Mouse (Mus musculus) heart, postnatal 0 days (tissue): ENCODE results near the gene Rbm24. TPM values are rescaled to one million over a fixed set of nuclear protein-coding genes. Genes with fewer than 3 reads are reported as not detected.

Experiments used
- ATAC-seq: fragments of 200-750 bp; cut with Nextera tagmentation; 2 replicates; pipeline ENCODE4 v1.8.0; 2017; ENCODE audit warnings: low read depth, moderate number of reproducible peaks, moderate library complexity; ENCODE audit not compliant: insufficient read depth
- DNase-seq: peaks from one replicate; pipeline ENCODE4 v3.0.0-alpha.2; 2016; ENCODE audit warnings: low spot score
- H3K27ac ChIP-seq: fragments of 300-500 bp; sonication (generic); 2 replicates; pipeline ENCODE4 v1.5.1; 2014; ENCODE audit warnings: low read depth, mild to moderate bottlenecking
- H3K27me3 ChIP-seq: fragments of 300-500 bp; sonication (generic); 2 replicates; pipeline ENCODE4 v1.6.1; 2014; ENCODE audit warnings: low read length, mixed read lengths; ENCODE audit not compliant: control insufficient read depth, insufficient read depth
- H3K36me3 ChIP-seq: fragments of 300-500 bp; sonication (generic); replicated peaks from 2 replicates; pipeline ENCODE4 v1.6.1; 2014; ENCODE audit warnings: low read length, mixed read lengths; ENCODE audit not compliant: control insufficient read depth, insufficient read depth
- H3K4me1 ChIP-seq: fragments of 300-500 bp; sonication (generic); 2 replicates; pipeline ENCODE4 v1.6.1; 2014; ENCODE audit warnings: antibody characterized with exemption; ENCODE audit not compliant: control insufficient read depth, insufficient read depth
- H3K4me2 ChIP-seq: fragments of 300-500 bp; sonication (generic); 2 replicates; pipeline ENCODE4 v1.6.1; 2014; ENCODE audit warnings: low read depth, mild to moderate bottlenecking, low read length, moderate library complexity
- H3K4me3 ChIP-seq: fragments of 300-500 bp; sonication (generic); 2 replicates; pipeline ENCODE4 v1.5.1; 2014; ENCODE audit warnings: low read depth, low read length
- H3K9ac ChIP-seq: fragments of 300-500 bp; sonication (generic); replicated peaks from 2 replicates; pipeline ENCODE4 v1.6.1; 2014; ENCODE audit warnings: low read depth, low read length, mixed read lengths
- H3K9me3 ChIP-seq: fragments of 300-500 bp; sonication (generic); replicated peaks from 2 replicates; pipeline ENCODE4 v1.6.1; 2016; ENCODE audit warnings: low read length; ENCODE audit not compliant: control insufficient read depth
- CTCF ChIP-seq: IDR thresholded peaks from 2 replicates; pipeline ENCODE4 v1.5.1; 2016; ENCODE audit warnings: antibody characterized with exemption, control low read depth, low read depth
- EP300 ChIP-seq: IDR thresholded peaks from 2 replicates; pipeline ENCODE4 v1.6.1; 2016; ENCODE audit warnings: antibody characterized with exemption, low read depth
- WGBS: fragments of 180-500 bp; shearing (Covaris S2); extraction: QIAGEN DNeasy Blood & Tissue Kit; methylation state at CpG from one replicate; pipeline ENCODE4 v1.1.7; 2014; 5-methylcytosine and 5-hydroxymethylcytosine counted together
- polyA plus RNA-seq: library from polyadenylated mRNA; unstranded; fragments of >200 nt; fragmentation: Nextera tagmentation; extraction: Ambion mirVana; gene quantifications from 2 replicates; pipeline ENCODE4 v1.2.1, GENCODE M21; 2015
- total RNA-seq: library from RNA; depleted of rRNA; stranded (reverse); fragments of >200 nt; gene quantifications from 2 replicates; pipeline ENCODE4 v1.2.3, GENCODE M21; 2014; ENCODE audit warnings: low replicate concordance

Rbm24 gene
- total and polyA plus RNA-seq, 2 experiments from 2014 or later, result 69.7 to 506 TPM

GRCm38 (mm10) chr13:46433880-46434560 lies 15.8 kb downstream of the Rbm24 start:
- WGBS, result 37% methylated on average over 8 of the region's 8 CpGs
- Histone ChIP-seq H3K9me3 (no peaks in the 10 kb centered on the region), H3K4me2 (no peak overlapping the region), H3K27ac (no peak overlapping the region), H3K4me1 (peaks cover 5% of the 10 kb centered on the region; the same call in 1 of the 2 replicates), H3K36me3 (peaks cover 11% of the 10 kb centered on the region), H3K4me3 (no peak overlapping the region), H3K27me3 (no peaks in the 10 kb centered on the region), H3K9ac (no peak overlapping the region)
- TF ChIP-seq EP300 (no peak), CTCF (no peak)
- no peak for DNase-seq
- no peak for ATAC-seq

GRCm38 (mm10) chr13:46438960-46439359 lies 20.7 kb downstream of the Rbm24 start:
- TF ChIP-seq EP300 (no peak), CTCF (no peak)
- 76% methylated on average over 6 of the region's 6 CpGs for WGBS
- Histone ChIP-seq H3K4me3 (no peak overlapping the region), H3K9ac (no peak overlapping the region), H3K4me2 (no peak overlapping the region), H3K9me3 (no peaks in the 10 kb centered on the region; the same call in 1 of the 2 replicates), H3K4me1 (peaks cover 2% of the 10 kb centered on the region), H3K36me3 (no peaks in the 10 kb centered on the region), H3K27ac (no peak overlapping the region), H3K27me3 (no peaks in the 10 kb centered on the region)
- ATAC-seq, result no peak
- DNase-seq, result no peak

GRCm38 (mm10) chr13:46444021-46444420 lies 25.8 kb downstream of the Rbm24 start:
- no peak for TF ChIP-seq EP300
- no peak for TF ChIP-seq CTCF
- H3K4me2 ChIP-seq, result peak overlapping the region; percentile 15; the same call in 1 of the 2 replicates
- 16% methylated on average over 7 of the region's 7 CpGs for WGBS
- peaks cover 9% of the 10 kb centered on the region for H3K4me1 ChIP-seq
- peak overlapping the region; percentile 59 for H3K27ac ChIP-seq
- no peaks in the 10 kb centered on the region; the same call in 1 of the 2 replicates for H3K9me3 ChIP-seq
- H3K4me3 ChIP-seq, result no peak overlapping the region
- ATAC-seq, result peak; percentile 30; the same call in 1 of the 2 replicates
- no peak overlapping the region for H3K9ac ChIP-seq
- peak; percentile 22 for DNase-seq
- H3K27me3 ChIP-seq, result no peaks in the 10 kb centered on the region
- no peaks in the 10 kb centered on the region for H3K36me3 ChIP-seq

GRCm38 (mm10) chr13:46446062-46446461 lies 27.8 kb downstream of the Rbm24 start:
- Histone ChIP-seq H3K27me3 (no peaks in the 10 kb centered on the region), H3K27ac (no peak overlapping the region), H3K9ac (no peak overlapping the region), H3K4me2 (no peak overlapping the region), H3K9me3 (no peaks in the 10 kb centered on the region; the same call in 1 of the 2 replicates), H3K4me1 (peaks cover 9% of the 10 kb centered on the region), H3K4me3 (no peak overlapping the region), H3K36me3 (no peaks in the 10 kb centered on the region)
- ATAC-seq (no peak), DNase-seq (no peak)
- 86% methylated on average over 6 of the region's 6 CpGs for WGBS
- TF ChIP-seq CTCF, result no peak

GRCm38 (mm10) chr13:46448276-46448675 lies 30.0 kb downstream of the Rbm24 start:
- Histone ChIP-seq H3K27ac (no peak overlapping the region), H3K36me3 (no peaks in the 10 kb centered on the region), H3K9me3 (no peaks in the 10 kb centered on the region), H3K4me3 (no peak overlapping the region), H3K27me3 (no peaks in the 10 kb centered on the region), H3K4me2 (no peak overlapping the region), H3K4me1 (peaks cover 9% of the 10 kb centered on the region), H3K9ac (no peak overlapping the region)
- 62% methylated on average over 2 of the region's 2 CpGs for WGBS
- ATAC-seq (no peak), DNase-seq (no peak)
- TF ChIP-seq CTCF (no peak), EP300 (no peak)

- DNase-seq, result no peak
- TF ChIP-seq EP300 (no peak), CTCF (no peak)
- Histone ChIP-seq H3K9ac (no peak overlapping the region), H3K27ac (no peak overlapping the region), H3K4me3 (no peak overlapping the region), H3K36me3 (no peaks in the 10 kb centered on the region), H3K4me1 (no peaks in the 10 kb centered on the region), H3K4me2 (no peak overlapping the region), H3K27me3 (no peaks in the 10 kb centered on the region), H3K9me3 (no peaks in the 10 kb centered on the region)
- WGBS, result 85% methylated on average over 4 of the region's 4 CpGs
- no peak for ATAC-seq
Measured at GRCm38 (mm10) chr13:46449955-46450354, 31.7 kb downstream of the Rbm24 start.
